Mouse (Mus musculus) forebrain, embryonic 10.5 days (tissue): ENCODE measurements around the gene Slc35c2. TPM values are rescaled to one million over a fixed set of nuclear protein-coding genes. Genes with fewer than 3 reads are reported as not detected.
A peak's percentile ranks its signal among the peaks of the same experiment; 100 is the strongest.

ENCODE experiments used
- DNase-seq: peaks from one replicate; pipeline ENCODE4 v3.0.0-alpha.2; 2017; ENCODE audit warnings: low spot score; ENCODE audit errors: extremely low spot score
- H3K27ac ChIP-seq: fragments of 300-500 bp; sonication (generic); 2 replicates; pipeline ENCODE4 v1.5.1; 2016; ENCODE audit warnings: mild to moderate bottlenecking
- H3K27me3 ChIP-seq: fragments of 300-500 bp; sonication (generic); 2 replicates; pipeline ENCODE4 v1.6.1; 2016; ENCODE audit warnings: mild to moderate bottlenecking; ENCODE audit not compliant: poor library complexity, severe bottlenecking
- H3K36me3 ChIP-seq: fragments of 300-500 bp; sonication (generic); replicated peaks from 2 replicates; pipeline ENCODE4 v1.6.1; 2016; ENCODE audit warnings: mild to moderate bottlenecking, moderate library complexity
- H3K4me1 ChIP-seq: fragments of 300-500 bp; sonication (generic); 2 replicates; pipeline ENCODE4 v1.6.1; 2016
- H3K4me3 ChIP-seq: fragments of 300-500 bp; sonication (generic); 2 replicates; pipeline ENCODE4 v1.5.1; 2016; ENCODE audit warnings: mild to moderate bottlenecking, moderate library complexity
- H3K9me3 ChIP-seq: fragments of 300-500 bp; sonication (generic); 2 replicates; pipeline ENCODE4 v1.6.1; 2016; ENCODE audit warnings: mild to moderate bottlenecking, moderate library complexity
- WGBS: fragments of 180-500 bp; shearing (Covaris S2); methylation state at CpG from one replicate; pipeline ENCODE4 v1.1.7; 2016; 5-methylcytosine and 5-hydroxymethylcytosine counted together
- polyA plus RNA-seq: library from polyadenylated mRNA; unstranded; fragments of >200 nt; fragmentation: Nextera tagmentation; extraction: Ambion mirVana; gene quantifications from 2 replicates; pipeline ENCODE4 v1.2.1, GENCODE M21; 2016

The Slc35c2 gene
- polyA plus RNA-seq, 1 experiment from 2014 or later, result 75.4 TPM

DNA sequence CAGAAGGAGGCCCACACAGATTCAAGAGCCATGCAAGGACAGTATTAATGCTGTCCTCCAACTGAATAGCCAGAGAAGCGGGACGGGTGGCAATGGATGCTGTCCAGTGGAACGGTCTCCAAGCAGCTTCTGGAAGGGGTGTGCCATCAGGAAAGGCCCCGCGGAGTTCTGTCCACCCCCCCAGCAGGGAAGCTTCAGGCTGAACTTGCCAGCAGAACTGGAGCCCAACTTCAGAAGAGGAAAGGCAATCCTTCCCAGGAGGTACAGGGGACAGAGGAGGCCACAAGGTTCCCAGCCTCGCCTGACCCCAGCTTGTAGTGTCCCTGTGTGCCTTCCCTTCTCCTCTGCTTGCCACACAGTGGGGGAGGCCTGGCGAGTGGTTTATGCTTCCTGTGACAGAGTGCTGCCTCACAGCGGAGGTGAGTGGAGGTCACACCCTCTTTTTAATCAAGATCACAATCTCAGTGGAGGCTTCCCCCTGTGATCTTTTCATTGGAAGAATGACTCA is 33.8 kb upstream of the Slc35c2 start:
- Histone ChIP-seq H3K36me3 (peaks cover 19% of the 10 kb centered on the region), H3K4me1 (peaks cover 97% of the 10 kb centered on the region), H3K9me3 (no peaks in the 10 kb centered on the region), H3K4me3 (no peak overlapping the region), H3K27ac (peak overlapping the region; percentile 51), H3K27me3 (peaks cover 27% of the 10 kb centered on the region)
- WGBS, result 65% methylated on average over 8 of the region's 8 CpGs
- no peak for DNase-seq

- Histone ChIP-seq H3K9me3 (no peaks in the 10 kb centered on the region), H3K27ac (no peak overlapping the region; the same call in 1 of the 2 replicates), H3K4me3 (no peak overlapping the region), H3K27me3 (peaks cover 35% of the 10 kb centered on the region), H3K4me1 (peaks cover 97% of the 10 kb centered on the region), H3K36me3 (peaks cover 27% of the 10 kb centered on the region)
- DNase-seq, result no peak
- WGBS, result 82% methylated on average over 12 of the region's 12 CpGs
Measured at GRCm38 (mm10) chr2:165320531-165321150, 33.0 kb upstream of the Slc35c2 start.

DNA sequence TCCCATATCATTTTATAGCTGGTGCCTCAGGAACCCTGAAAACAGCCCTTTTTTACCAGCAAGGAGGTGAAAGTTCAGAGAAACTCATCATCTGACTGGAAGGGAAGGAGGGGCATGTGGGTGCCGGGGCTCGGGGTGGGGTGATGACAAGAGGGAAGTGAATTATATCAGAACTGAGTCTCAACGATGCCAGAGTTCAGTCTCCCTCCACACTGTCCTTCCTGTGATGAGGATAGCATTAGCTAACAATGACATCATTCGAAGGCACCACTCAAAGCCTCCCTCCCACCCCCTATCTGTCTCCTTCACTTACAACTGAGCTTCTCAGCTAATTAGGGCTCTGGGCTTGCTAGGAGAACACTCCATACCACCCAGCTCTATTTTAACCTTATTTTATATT is 31.8 kb upstream of the Slc35c2 start:
- Histone ChIP-seq H3K27me3 (peaks cover 47% of the 10 kb centered on the region), H3K9me3 (no peaks in the 10 kb centered on the region), H3K27ac (no peak overlapping the region), H3K4me1 (peaks cover 97% of the 10 kb centered on the region), H3K4me3 (no peak overlapping the region), H3K36me3 (peaks cover 38% of the 10 kb centered on the region)
- 88% methylated on average over 4 of the region's 4 CpGs for WGBS
- DNase-seq, result no peak

- H3K27me3 ChIP-seq, result peaks cover 52% of the 10 kb centered on the region
- H3K4me1 ChIP-seq, result peaks cover 97% of the 10 kb centered on the region
Measured at GRCm38 (mm10) chr2:165318941-165319340, 31.3 kb upstream of the Slc35c2 start.

DNA sequence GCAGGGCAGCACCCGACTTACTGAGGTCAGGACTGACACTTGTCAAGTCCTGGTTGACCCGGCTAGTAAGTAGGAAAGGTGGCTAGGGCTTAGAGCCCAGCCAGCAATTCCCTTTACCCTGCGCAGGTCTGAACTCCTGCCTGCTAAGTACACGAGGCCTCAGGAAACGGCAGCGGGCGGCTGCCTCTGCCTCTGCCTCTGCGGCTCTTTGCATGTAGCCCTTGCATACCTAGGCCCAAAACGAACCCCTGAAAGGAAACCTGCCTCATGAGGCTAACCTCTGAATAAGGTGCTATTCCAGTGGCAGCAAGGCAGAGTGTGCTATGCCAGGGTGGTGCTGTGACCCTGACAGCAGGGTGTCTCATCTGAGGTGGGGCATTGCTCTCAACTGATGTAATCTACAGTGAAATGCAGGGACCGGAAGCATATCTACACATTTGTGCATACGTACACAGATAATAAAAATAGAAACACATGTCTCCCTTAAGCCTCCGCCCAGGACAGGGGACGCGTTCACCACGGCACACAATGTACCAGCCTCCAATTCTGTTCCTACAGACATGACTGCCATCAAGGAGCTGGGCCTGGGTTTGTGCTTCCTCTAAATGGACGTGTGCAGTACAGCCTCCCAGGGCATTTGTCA is 30.1 kb upstream of the Slc35c2 start:
- Histone ChIP-seq H3K27me3 (peaks cover 64% of the 10 kb centered on the region), H3K4me3 (peak overlapping the region; percentile 32), H3K4me1 (peaks cover 97% of the 10 kb centered on the region), H3K27ac (peak overlapping the region; percentile 84), H3K9me3 (no peaks in the 10 kb centered on the region), H3K36me3 (peaks cover 55% of the 10 kb centered on the region)
- DNase-seq, result no peak
- WGBS, result 61% methylated on average over 16 of the region's 16 CpGs

More at GRCm38 (mm10) chr2:165318941-165319340, 31.3 kb upstream of the Slc35c2 start:
- no peak for DNase-seq
- Histone ChIP-seq H3K9me3 (no peaks in the 10 kb centered on the region), H3K4me3 (no peak overlapping the region), H3K36me3 (peaks cover 44% of the 10 kb centered on the region), H3K27ac (no peak overlapping the region)
- WGBS, result 90% methylated on average over 7 of the region's 7 CpGs

DNA sequence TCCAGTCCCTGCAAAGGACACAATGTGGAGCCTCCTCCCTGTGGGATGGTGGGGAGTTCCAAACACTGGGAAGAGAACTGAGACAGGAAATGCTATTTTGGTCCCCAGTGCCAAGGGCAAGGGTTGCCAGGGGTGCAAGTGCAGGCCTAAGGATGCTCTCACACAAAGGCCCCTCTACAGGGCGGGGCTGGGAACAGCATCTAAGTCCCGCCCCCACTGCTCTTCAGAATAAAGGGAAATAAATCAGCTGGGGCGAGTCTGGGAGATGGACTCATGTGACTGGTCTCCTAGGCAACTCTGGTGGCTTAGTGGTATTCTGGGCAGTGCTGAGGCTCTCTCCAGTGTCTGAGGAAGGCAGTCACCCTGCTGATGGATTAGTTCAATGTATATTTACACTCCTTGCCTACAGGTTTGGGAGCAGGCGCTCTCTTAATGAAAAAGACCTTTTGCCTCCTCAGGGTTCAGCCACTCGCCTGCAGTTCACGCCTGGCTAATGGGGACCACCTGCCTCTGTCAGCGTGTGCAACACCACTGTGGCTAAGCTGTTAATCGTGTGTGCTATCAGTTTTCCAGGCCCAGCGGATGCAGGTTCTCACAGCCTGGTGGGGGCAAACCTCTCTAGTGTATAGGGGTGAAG is 29.3 kb upstream of the Slc35c2 start:
- peaks cover 72% of the 10 kb centered on the region for H3K27me3 ChIP-seq
- peak; percentile 83 for DNase-seq
- H3K4me1 ChIP-seq, result peaks cover 97% of the 10 kb centered on the region
- H3K9me3 ChIP-seq, result no peaks in the 10 kb centered on the region
- H3K4me3 ChIP-seq, result peak overlapping the region; percentile 32
- 8% methylated on average over 9 of the region's 9 CpGs for WGBS
- peak overlapping the region; percentile 84 for H3K27ac ChIP-seq
- H3K36me3 ChIP-seq, result peaks cover 56% of the 10 kb centered on the region

DNA sequence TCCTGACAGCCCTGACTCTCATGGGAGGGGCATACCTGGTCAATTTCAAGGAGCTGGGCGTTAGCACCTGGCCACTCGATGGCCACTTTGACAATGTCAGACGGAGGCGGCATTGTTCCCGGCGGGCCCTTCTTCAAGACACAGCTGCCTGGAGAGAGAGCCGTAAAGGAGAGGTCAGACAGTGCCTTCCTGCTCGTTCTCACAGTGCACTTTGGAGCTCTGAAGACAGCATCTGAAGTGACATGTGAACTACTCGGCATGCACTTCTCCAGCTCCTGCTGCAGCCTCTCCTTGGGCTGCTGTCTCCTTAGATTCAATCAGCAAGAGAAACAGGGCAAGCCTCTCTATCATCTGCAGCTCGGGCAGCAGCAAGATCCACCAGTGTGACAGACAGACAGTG is 28.5 kb upstream of the Slc35c2 start:
- Histone ChIP-seq H3K4me3 (peak overlapping the region; percentile 32; the same call in 1 of the 2 replicates), H3K27ac (peak overlapping the region; percentile 84), H3K36me3 (peaks cover 56% of the 10 kb centered on the region), H3K27me3 (peaks cover 80% of the 10 kb centered on the region), H3K9me3 (no peaks in the 10 kb centered on the region), H3K4me1 (peaks cover 94% of the 10 kb centered on the region)
- WGBS, result 69% methylated on average over 10 of the region's 10 CpGs
- no peak for DNase-seq

- Histone ChIP-seq H3K36me3 (peaks cover 69% of the 10 kb centered on the region), H3K9me3 (no peaks in the 10 kb centered on the region), H3K27ac (no peak overlapping the region), H3K27me3 (peaks cover 83% of the 10 kb centered on the region), H3K4me1 (peaks cover 95% of the 10 kb centered on the region), H3K4me3 (no peak overlapping the region)
- 81% methylated on average over 8 of the region's 8 CpGs for WGBS
- no peak for DNase-seq
Measured at GRCm38 (mm10) chr2:165314197-165314596, 26.5 kb upstream of the Slc35c2 start.

GRCm38 (mm10) chr2:165312381-165312780 is 24.7 kb upstream of the Slc35c2 start:
- WGBS, result 61% methylated on average over 7 of the region's 7 CpGs
- Histone ChIP-seq H3K27ac (no peak overlapping the region), H3K4me1 (peaks cover 83% of the 10 kb centered on the region), H3K4me3 (no peak overlapping the region), H3K27me3 (peaks cover 78% of the 10 kb centered on the region), H3K36me3 (peaks cover 87% of the 10 kb centered on the region), H3K9me3 (no peaks in the 10 kb centered on the region)
- DNase-seq, result no peak

GRCm38 (mm10) chr2:165311577-165311976 is 23.9 kb upstream of the Slc35c2 start:
- Histone ChIP-seq H3K27me3 (peaks cover 78% of the 10 kb centered on the region), H3K9me3 (no peaks in the 10 kb centered on the region), H3K36me3 (peaks cover 95% of the 10 kb centered on the region), H3K4me1 (peaks cover 81% of the 10 kb centered on the region), H3K27ac (0 out of 2 replicates have a peak overlapping the region, but pooled peaks have one; percentile 21), H3K4me3 (no peak overlapping the region)
- 80% methylated on average over 12 of the region's 12 CpGs for WGBS
- no peak for DNase-seq

GRCm38 (mm10) chr2:165310818-165311425 is 23.3 kb upstream of the Slc35c2 start:
- Histone ChIP-seq H3K4me3 (no peak overlapping the region), H3K27me3 (peaks cover 72% of the 10 kb centered on the region), H3K9me3 (no peaks in the 10 kb centered on the region), H3K36me3 (peaks cover 91% of the 10 kb centered on the region), H3K4me1 (peaks cover 74% of the 10 kb centered on the region), H3K27ac (peak overlapping the region; percentile 21; the same call in 1 of the 2 replicates)
- DNase-seq, result no peak
- WGBS, result 33% methylated on average over 13 of the region's 13 CpGs

- Histone ChIP-seq H3K27ac (no peak overlapping the region), H3K4me1 (peaks cover 43% of the 10 kb centered on the region), H3K4me3 (no peak overlapping the region), H3K36me3 (peaks cover 87% of the 10 kb centered on the region), H3K9me3 (peaks cover 4% of the 10 kb centered on the region; the same call in 1 of the 2 replicates), H3K27me3 (peaks cover 41% of the 10 kb centered on the region)
- WGBS, result 92% methylated on average over 6 of the region's 6 CpGs
- no peak for DNase-seq
Measured at GRCm38 (mm10) chr2:165307801-165308200, 20.1 kb upstream of the Slc35c2 start.
